Mouse (Mus musculus) liver, adult 2 months (tissue): ENCODE measurements around the gene Myh10. TPM values are rescaled to one million over a fixed set of nuclear protein-coding genes. Genes with fewer than 3 reads are reported as not detected.
"Not testable (repeated sequence)": the region's sequence is repeated elsewhere in the genome, so short reads cannot be mapped to it uniquely, and the experiment has no call there.

Experiments used
- DNase-seq: peaks from one replicate; pipeline ENCODE4 v3.0.0-alpha.2; 2011; ENCODE audit warnings: low read depth, low spot score; ENCODE audit errors: extremely low read depth
- H3K27ac ChIP-seq: fragments of 200-500 bp; replicated peaks from 2 replicates; pipeline ENCODE4 v1.5.1; 2012; ENCODE audit warnings: low read depth, mild to moderate bottlenecking, control low read depth, inconsistent platforms, low read length; ENCODE audit not compliant: insufficient read depth
- H3K27me3 ChIP-seq: fragments of 200-500 bp; 2 replicates; pipeline ENCODE4 v1.6.1; 2012; ENCODE audit warnings: mild to moderate bottlenecking, moderate library complexity, low read length, inconsistent platforms; ENCODE audit not compliant: control insufficient read depth, insufficient read depth
- H3K36me3 ChIP-seq: fragments of 200-500 bp; 2 replicates; pipeline ENCODE4 v1.6.1; 2012; ENCODE audit warnings: low read length, inconsistent platforms; ENCODE audit not compliant: control insufficient read depth, insufficient read depth
- H3K4me1 ChIP-seq: fragments of 200-500 bp; 2 replicates; pipeline ENCODE4 v1.6.1; 2011; ENCODE audit warnings: low read length; ENCODE audit not compliant: control insufficient read depth, insufficient read depth
- H3K4me3 ChIP-seq: fragments of 200-500 bp; 2 replicates; pipeline ENCODE4 v1.5.1; 2011; ENCODE audit warnings: low read depth, mild to moderate bottlenecking, control low read depth, low read length, moderate library complexity; ENCODE audit not compliant: insufficient read depth
- H3K79me2 ChIP-seq: fragments of 200-500 bp; 2 replicates; pipeline ENCODE4 v1.6.1; 2012; ENCODE audit warnings: inconsistent platforms, mild to moderate bottlenecking, low read length, moderate library complexity; ENCODE audit not compliant: control insufficient read depth, insufficient read depth
- H3K9ac ChIP-seq: fragments of 200-500 bp; 2 replicates; pipeline ENCODE4 v1.6.1; 2012; ENCODE audit warnings: low read depth, mild to moderate bottlenecking, control low read depth, inconsistent platforms, low read length
- CTCF ChIP-seq: fragments of 200-500 bp; IDR thresholded peaks from 2 replicates; pipeline ENCODE4 v1.5.1; 2011; ENCODE audit warnings: low read depth, low read length, control low read depth
- POLR2A ChIP-seq: fragments of 200-500 bp; IDR thresholded peaks from 2 replicates; pipeline ENCODE4 v1.6.1; 2011; ENCODE audit warnings: low read length, control low read depth; ENCODE audit not compliant: insufficient read depth; ENCODE audit errors: extremely low read depth
- WGBS: fragments of 180-500 bp; shearing (Covaris S2); methylation state at CpG from one replicate; pipeline ENCODE4 v1.1.7; 2018; 5-methylcytosine and 5-hydroxymethylcytosine counted together
- polyA plus RNA-seq: library from polyadenylated mRNA; depleted of rRNA; stranded (reverse); fragments of >200 nt; gene quantifications from 2 replicates; pipeline ENCODE4 v1.2.3, GENCODE M21; 2012
- total RNA-seq: library from RNA; depleted of rRNA; stranded (reverse); fragments of >200 nt; gene quantifications from 2 replicates; pipeline ENCODE4 v1.2.3, GENCODE M21; 2014

The Myh10 gene
- total and polyA plus RNA-seq, 2 experiments, result 4.4 to 7.5 TPM

DNA sequence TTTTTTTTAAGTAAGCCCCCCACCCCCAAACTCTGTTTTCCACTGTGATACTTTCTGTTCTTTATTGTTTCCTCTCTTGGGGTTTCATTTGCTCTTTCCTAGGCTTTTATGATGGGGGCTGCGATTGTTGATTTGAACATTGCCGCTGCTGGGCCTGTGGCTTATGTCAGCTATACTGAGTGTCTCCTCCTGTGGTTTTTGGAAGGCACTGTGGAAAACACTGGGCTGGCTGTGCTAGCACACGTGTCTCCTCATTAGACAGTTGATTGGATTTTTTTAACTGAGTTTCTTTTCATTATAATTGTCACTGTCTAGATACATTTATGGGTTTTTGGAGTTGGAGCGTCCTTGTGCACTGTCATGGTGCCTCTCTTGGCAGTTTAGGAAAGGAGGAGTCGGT, 39.4 kb downstream of the Myh10 start:
- no peak overlapping the region for H3K27ac ChIP-seq
- no peaks in the 10 kb centered on the region for H3K36me3 ChIP-seq
- H3K4me1 ChIP-seq, result no peaks in the 10 kb centered on the region
- TF ChIP-seq CTCF (no peak), POLR2A (no peak)
- no peak for DNase-seq
- 91% methylated on average over 5 of the region's 5 CpGs for WGBS
- H3K27me3 ChIP-seq, result no peaks in the 10 kb centered on the region
- H3K4me3 ChIP-seq, result no peak overlapping the region
- no peaks in the 10 kb centered on the region for H3K79me2 ChIP-seq
- no peak overlapping the region for H3K9ac ChIP-seq

DNA sequence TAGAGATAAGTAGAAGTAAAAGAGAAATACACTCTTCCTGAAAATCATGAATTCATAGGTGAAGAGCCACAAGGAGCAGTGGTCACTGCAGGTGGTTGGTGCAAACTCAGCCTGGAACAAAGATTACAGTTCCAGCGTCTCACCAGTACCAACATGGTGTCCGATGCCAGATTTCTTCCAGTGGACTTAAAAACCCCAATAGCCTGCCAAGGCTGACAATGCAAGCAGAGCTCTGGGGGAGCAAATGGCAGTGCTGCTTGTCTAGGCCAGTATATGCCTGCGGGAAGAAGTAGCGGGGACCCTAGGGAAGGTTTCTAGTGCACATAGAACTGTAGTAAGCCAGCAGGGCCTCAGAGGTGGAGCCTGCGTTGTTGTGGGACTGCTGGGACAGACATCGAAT, 40.7 kb downstream of the Myh10 start:
- Histone ChIP-seq H3K27me3 (no peaks in the 10 kb centered on the region), H3K9ac (no peak overlapping the region), H3K4me3 (no peak overlapping the region), H3K27ac (no peak overlapping the region), H3K4me1 (no peaks in the 10 kb centered on the region), H3K79me2 (no peaks in the 10 kb centered on the region), H3K36me3 (no peaks in the 10 kb centered on the region)
- 90% methylated on average over 6 of the region's 6 CpGs for WGBS
- DNase-seq, result no peak
- TF ChIP-seq POLR2A (no peak), CTCF (no peak)

DNA sequence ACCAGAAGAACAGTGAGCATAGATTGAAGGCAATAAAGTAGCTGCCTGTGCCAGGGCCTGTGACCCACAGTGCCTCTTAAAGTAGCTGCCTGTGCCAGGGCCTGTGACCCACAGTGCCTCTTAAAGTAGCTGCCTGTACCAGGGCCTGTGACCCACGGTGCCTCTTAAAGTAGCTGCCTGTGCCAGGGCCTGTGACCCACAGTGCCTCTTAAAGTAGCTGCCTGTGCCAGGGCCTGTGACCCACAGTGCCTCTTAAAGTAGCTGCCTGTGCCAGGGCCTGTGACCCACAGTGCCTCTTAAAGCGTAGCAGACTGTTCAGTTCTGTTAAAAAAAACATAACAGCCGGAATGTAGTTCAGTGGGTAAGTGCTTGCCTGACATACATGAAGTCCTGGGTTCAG, 42.0 kb downstream of the Myh10 start:
- not testable (repeated sequence) for H3K79me2 ChIP-seq, H3K4me3 ChIP-seq, H3K36me3 ChIP-seq, H3K27ac ChIP-seq, H3K27me3 ChIP-seq, H3K4me1 ChIP-seq, DNase-seq, H3K9ac ChIP-seq
- WGBS, result 75% methylated on average over 3 of the region's 3 CpGs

DNA sequence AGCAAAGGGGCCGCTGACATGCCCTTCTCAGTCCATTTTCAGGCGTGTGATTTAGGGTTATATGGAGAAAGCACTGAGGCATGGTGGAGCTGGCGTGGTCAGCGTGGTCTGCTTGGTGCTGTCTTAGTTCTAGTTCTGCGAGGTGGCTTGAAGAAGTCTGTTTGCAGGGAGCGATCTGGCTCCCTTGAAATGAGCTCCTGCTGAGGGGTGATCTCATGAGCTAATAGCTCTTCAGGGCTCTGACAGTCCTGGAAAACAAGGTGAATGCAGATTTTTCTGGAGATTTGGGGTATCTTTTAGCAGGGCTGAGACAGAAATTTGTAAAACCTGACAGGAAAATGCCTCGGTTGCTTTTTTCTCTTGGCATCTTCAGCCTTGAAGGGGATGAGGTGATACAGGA, 48.1 kb downstream of the Myh10 start:
- Histone ChIP-seq H3K79me2 (no peaks in the 10 kb centered on the region), H3K4me3 (no peak overlapping the region), H3K27ac (no peak overlapping the region), H3K36me3 (no peaks in the 10 kb centered on the region), H3K9ac (no peak overlapping the region), H3K4me1 (no peaks in the 10 kb centered on the region), H3K27me3 (no peaks in the 10 kb centered on the region)
- no peak for TF ChIP-seq POLR2A
- TF ChIP-seq CTCF, result no peak
- 95% methylated on average over 7 of the region's 7 CpGs for WGBS
- no peak for DNase-seq

DNA sequence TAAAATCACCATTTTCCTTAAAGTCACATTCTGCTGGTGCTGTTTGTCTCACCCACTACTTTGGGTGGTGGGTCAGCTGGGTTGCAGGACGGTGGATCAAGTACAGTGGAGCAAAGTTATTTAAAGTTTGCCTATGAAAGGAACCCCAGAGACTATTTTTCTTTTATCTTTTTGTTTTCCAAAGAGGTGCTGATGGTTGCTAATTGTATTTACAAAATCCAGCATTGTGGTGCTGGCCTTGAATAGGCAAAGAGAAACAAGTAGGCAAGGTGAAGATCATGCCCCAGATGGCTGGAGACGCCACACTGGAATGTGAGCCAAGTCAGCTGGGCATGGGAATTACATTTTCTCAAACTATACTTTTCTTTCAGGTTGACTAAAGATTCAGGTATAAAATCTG, 51.3 kb downstream of the Myh10 start:
- no peak overlapping the region for H3K27ac ChIP-seq
- TF ChIP-seq CTCF (no peak), POLR2A (no peak)
- DNase-seq, result no peak
- 91% methylated on average over 2 of the region's 2 CpGs for WGBS
- no peaks in the 10 kb centered on the region for H3K36me3 ChIP-seq
- H3K9ac ChIP-seq, result no peak overlapping the region
- H3K27me3 ChIP-seq, result no peaks in the 10 kb centered on the region
- no peaks in the 10 kb centered on the region for H3K79me2 ChIP-seq
- no peaks in the 10 kb centered on the region for H3K4me1 ChIP-seq
- no peak overlapping the region for H3K4me3 ChIP-seq

DNA sequence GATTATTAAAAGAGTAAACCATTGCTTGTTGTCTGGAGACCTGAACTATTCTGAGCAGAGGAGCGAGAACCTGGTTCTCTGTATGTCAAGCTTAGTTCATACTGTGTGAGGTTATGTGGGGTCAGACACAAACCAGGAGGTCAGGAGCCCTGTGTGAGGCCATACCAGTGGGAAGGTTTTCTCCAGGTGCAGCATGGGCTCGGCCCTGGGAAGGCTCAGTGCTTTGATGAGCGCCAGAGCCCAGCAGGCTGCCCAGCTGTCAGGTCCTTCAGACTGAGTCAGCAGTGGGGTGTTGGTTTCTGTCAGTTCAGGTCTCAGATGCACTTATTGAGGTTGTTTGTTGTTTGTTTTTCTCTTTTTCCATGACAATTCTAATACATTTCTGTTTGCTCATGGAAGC, 52.8 kb downstream of the Myh10 start:
- Histone ChIP-seq H3K36me3 (no peaks in the 10 kb centered on the region), H3K9ac (no peak overlapping the region), H3K27me3 (no peaks in the 10 kb centered on the region), H3K27ac (no peak overlapping the region), H3K79me2 (no peaks in the 10 kb centered on the region), H3K4me3 (no peak overlapping the region), H3K4me1 (no peaks in the 10 kb centered on the region)
- 96% methylated on average over 3 of the region's 3 CpGs for WGBS
- no peak for DNase-seq
- TF ChIP-seq CTCF (no peak), POLR2A (no peak)
